Mouse (Mus musculus) forebrain, embryonic 14.5 days (tissue): ENCODE measurements at regions not wholly inside any gene's neighbourhood (a gene's known extent, or its start where the extent isn't known, plus 50 kb on each side); places are given as distances from the start of the nearest gene placed in this dataset.

Experiments
- ATAC-seq: fragments of 200-750 bp; cut with Nextera tagmentation; 2 replicates; pipeline ENCODE4 v1.8.0; 2017; ENCODE audit warnings: mild to moderate bottlenecking, moderate library complexity
- DNase-seq: peaks from one replicate; pipeline ENCODE4 v3.0.0-alpha.2; 2015; ENCODE audit warnings: low spot score
- H3K27ac ChIP-seq: fragments of 300-500 bp; sonication (generic); 2 replicates; pipeline ENCODE4 v1.5.1; 2014; ENCODE audit warnings: low read depth, mild to moderate bottlenecking, control low read depth, low read length, moderate library complexity
- H3K27me3 ChIP-seq: fragments of 300-500 bp; sonication (generic); replicated peaks from 2 replicates; pipeline ENCODE4 v1.6.1; 2014; ENCODE audit warnings: low read length, control low read depth, mixed read lengths; ENCODE audit not compliant: control insufficient read depth, insufficient read depth
- H3K36me3 ChIP-seq: fragments of 300-500 bp; sonication (generic); 2 replicates; pipeline ENCODE4 v1.6.1; 2014; ENCODE audit warnings: low read length, control low read depth; ENCODE audit not compliant: control insufficient read depth, insufficient read depth
- H3K4me1 ChIP-seq: fragments of 300-500 bp; sonication (generic); 2 replicates; pipeline ENCODE4 v1.6.1; 2014; ENCODE audit warnings: antibody characterized with exemption, low read length, control low read depth; ENCODE audit not compliant: control insufficient read depth, insufficient read depth
- H3K4me2 ChIP-seq: fragments of 300-500 bp; sonication (generic); 2 replicates; pipeline ENCODE4 v1.6.1; 2014; ENCODE audit warnings: mild to moderate bottlenecking, control low read depth, low read length
- H3K4me3 ChIP-seq: fragments of 300-500 bp; sonication (generic); 2 replicates; pipeline ENCODE4 v1.5.1; 2014; ENCODE audit warnings: low read depth, low read length, control low read depth
- H3K9ac ChIP-seq: fragments of 300-500 bp; sonication (generic); 2 replicates; pipeline ENCODE4 v1.6.1; 2014; ENCODE audit warnings: mild to moderate bottlenecking, low read length, control low read depth, moderate library complexity
- H3K9me3 ChIP-seq: fragments of 300-500 bp; sonication (generic); replicated peaks from 2 replicates; pipeline ENCODE4 v1.6.1; 2016; ENCODE audit warnings: low read length, control low read depth, mixed read lengths; ENCODE audit not compliant: control insufficient read depth
- WGBS: fragments of 180-500 bp; shearing (Covaris S2); extraction: QIAGEN DNeasy Blood & Tissue Kit; methylation state at CpG from one replicate; pipeline ENCODE4 v1.1.7; 2014; 5-methylcytosine and 5-hydroxymethylcytosine counted together

DNA sequence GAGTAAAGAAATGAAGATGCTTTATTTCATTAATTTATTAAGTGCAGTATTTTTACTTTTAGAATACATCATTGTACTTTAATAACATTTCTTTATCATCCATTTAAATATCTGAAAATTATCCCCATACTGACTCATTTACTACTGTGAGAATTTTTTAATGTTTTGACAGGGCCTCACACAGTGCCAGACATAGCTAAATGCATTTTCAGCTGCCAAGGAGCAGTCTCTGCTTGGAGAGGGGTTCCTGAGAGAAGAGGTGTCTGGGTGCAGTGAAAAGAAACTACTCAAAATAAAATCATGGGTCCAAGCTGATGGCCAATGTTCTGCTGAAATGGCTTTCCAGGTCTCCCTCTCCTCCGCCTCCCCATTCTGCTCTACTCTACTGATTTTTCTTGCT is 1116.3 kb upstream of the Ppp6c start:
- no peak for ATAC-seq
- Histone ChIP-seq H3K4me2 (no peak overlapping the region), H3K9me3 (no peaks in the 10 kb centered on the region), H3K9ac (no peak overlapping the region), H3K27ac (no peak overlapping the region), H3K4me3 (no peak overlapping the region), H3K36me3 (no peaks in the 10 kb centered on the region), H3K4me1 (no peaks in the 10 kb centered on the region), H3K27me3 (no peaks in the 10 kb centered on the region)
- WGBS = 93% methylated on average over 1 of the region's 1 CpGs
- no peak for DNase-seq

DNA sequence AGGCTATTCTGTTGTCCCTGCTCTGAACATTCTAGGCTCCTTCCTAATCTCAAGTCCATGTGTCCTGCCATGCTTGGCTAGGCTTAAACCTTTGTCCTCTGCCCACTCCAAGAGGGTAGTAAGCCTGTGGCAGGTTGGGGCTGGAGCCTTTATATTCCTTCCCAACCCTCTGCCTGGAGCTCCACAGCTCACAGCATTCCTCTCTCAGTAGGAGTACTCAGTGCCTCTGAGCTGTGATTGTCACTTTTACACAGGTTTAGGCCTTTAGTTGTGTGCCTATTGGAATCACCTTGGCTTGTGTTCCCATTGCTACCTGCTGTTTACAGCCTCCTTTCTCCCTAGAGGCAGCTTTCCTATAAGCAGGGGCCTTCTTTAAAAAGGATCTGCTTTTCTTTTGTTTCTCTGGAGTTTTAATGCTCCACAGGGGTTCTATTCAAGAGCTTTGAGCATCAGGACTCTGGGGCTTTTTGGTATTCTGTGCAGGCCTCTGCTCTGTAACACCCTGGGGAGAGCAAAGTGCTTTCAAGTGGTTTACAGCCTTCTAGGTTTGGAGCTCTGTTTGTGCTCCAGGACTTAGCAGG is 1106.1 kb upstream of the Ppp6c start:
- Histone ChIP-seq H3K27me3 (no peaks in the 10 kb centered on the region), H3K4me2 (no peak overlapping the region), H3K36me3 (no peaks in the 10 kb centered on the region), H3K4me1 (no peaks in the 10 kb centered on the region), H3K4me3 (no peak overlapping the region), H3K9ac (no peak overlapping the region), H3K27ac (no peak overlapping the region), H3K9me3 (no peaks in the 10 kb centered on the region)
- DNase-seq = peak; percentile 40
- ATAC-seq = peak; percentile 79

DNA sequence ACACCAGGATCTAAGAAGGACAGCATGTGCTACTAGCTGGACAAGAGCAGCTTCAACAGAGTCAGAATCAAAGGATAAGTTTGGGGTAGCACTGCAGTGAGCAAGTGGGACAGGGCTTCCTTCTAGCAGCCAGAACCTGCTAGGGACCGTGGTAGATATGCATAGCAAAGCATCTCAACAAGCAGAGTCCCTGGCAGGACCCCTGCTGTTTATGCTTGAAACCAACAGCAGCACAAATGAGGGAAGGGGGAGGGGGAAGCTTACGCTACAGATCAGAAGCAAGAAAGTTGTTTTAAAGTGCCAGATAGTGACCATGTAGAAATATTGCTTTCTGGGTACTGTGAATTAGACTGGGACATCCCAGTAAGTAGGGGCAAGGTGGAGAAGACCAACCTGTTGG is 1095.3 kb upstream of the Ppp6c start:
- Histone ChIP-seq H3K4me1 (no peaks in the 10 kb centered on the region), H3K9me3 (no peaks in the 10 kb centered on the region), H3K27ac (no peak overlapping the region), H3K36me3 (no peaks in the 10 kb centered on the region), H3K4me3 (no peak overlapping the region), H3K9ac (no peak overlapping the region), H3K27me3 (no peaks in the 10 kb centered on the region), H3K4me2 (no peak overlapping the region)
- DNase-seq = no peak
- WGBS = 36% methylated on average over 2 of the region's 2 CpGs
- no peak for ATAC-seq

DNA sequence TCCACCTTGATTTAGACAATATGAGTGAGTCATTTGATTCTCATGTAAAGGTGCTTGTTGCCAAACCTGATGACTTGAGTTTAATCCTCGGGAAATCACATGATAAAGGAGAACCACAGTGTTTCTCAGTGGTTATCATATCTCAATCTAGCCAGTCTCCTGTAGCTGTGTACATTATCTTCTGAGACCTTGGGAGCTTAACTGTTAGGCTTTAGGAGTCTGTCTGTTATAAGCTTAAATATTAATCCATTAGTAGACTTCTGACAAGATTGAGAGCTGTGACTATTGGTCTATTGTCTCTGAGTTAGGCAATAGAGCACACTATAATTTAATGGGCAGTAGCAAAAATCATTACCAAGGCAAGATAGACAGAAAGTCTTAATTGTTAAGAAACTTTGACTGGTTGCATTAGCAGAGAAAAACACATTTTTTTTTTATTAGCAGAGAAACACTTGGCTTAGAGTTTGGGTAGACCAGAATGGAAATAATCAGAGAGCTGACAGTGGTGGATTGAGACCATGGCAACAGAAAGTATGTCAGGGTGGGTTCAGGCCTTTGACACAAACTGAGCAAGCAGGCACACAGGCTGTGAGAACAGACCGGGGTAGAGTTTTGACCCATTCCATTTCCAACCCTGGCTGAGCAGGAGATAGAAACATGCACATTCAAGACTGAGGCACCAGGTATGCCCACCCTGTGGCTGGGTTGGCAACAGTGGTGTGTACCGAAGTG is 1094.6 kb upstream of the Ppp6c start:
- Histone ChIP-seq H3K36me3 (no peaks in the 10 kb centered on the region), H3K27ac (no peak overlapping the region), H3K4me2 (no peak overlapping the region), H3K9me3 (no peaks in the 10 kb centered on the region), H3K4me3 (no peak overlapping the region), H3K9ac (no peak overlapping the region), H3K27me3 (no peaks in the 10 kb centered on the region), H3K4me1 (no peaks in the 10 kb centered on the region)
- DNase-seq (no peak), ATAC-seq (no peak)
- 74% methylated on average over 3 of the region's 3 CpGs for whole genome bisulfite sequencing
